Mouse (Mus musculus): Measurements from ENCODE around the gene Lhfp. TPM values are rescaled to one million over a fixed set of nuclear protein-coding genes. Genes with fewer than 3 reads are reported as not detected.

The Lhfp gene
- polyA plus RNA-seq, 1 experiment: 33.0 TPM

DNA sequence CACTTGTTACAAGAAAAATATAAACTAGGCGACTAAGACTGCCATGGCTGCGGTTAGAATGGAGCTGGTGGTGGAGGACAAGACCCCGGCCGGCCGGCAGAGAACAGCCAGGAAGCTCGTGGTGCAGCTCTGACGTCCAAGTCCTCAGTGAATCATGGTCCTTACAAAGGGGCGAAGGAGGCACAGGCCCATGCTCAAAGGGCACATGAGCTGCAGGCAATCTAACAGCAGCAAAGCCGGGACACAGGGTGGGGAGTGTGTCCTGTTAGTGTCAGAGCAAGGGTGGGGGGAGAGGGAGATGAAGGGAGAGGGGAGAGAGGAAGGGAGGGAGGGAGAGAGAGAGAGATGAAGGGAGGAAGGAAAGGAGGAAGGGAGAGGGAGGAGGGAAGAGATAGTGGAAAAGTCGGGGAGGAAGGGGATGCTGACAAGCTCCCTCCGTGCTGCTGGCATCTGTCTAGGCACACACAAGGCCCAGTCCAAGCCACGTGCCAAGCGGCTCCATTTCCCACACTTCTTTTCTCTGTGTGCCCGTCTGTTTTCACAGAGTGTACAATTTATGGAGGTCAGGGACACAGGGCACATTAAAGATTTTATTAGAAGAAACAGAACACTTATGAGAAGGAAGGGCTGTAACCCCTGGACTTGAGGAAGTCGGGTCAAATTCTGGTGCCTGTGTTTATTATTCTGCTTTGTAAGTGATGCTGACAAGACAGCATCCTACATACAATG, 42.1 kb upstream of the Lhfp start:
- H3ac ChIP-seq (ENCODE audit: control insufficient read depth, insufficient read length, low read depth): no peak overlapping the region
- H3K27me3 ChIP-seq (ENCODE audit: control insufficient read depth, insufficient read depth, insufficient read length): no peaks in the 10 kb centered on the region
- TF ChIP-seq USF1 (IDR thresholded peaks at IDR 0.05; ENCODE audit: low read depth): no peak
- no peaks in the 10 kb centered on the region for H3K79me3 ChIP-seq (ENCODE audit: low read depth)
- H3K4me3 ChIP-seq (ENCODE audit: insufficient read depth, poor library complexity, severe bottlenecking): no peak overlapping the region
- H3K79me2 ChIP-seq (ENCODE audit: control insufficient read depth, insufficient read depth): no peaks in the 10 kb centered on the region
- H3K36me3 ChIP-seq (ENCODE audit: control insufficient read depth, insufficient read depth): peaks cover 26% of the 10 kb centered on the region

GRCm38 (mm10) chr3:52999996-53000395, 41.3 kb upstream of the Lhfp start:
- H3K27me3 ChIP-seq (ENCODE audit: control insufficient read depth, insufficient read depth, insufficient read length): no peaks in the 10 kb centered on the region
- TF ChIP-seq MAX (IDR thresholded peaks at IDR 0.05) (no peak), MYOG (IDR thresholded peaks at IDR 0.05; ENCODE audit: control insufficient read depth, extremely low read depth, insufficient read length) (no peak), MYOD1 (IDR thresholded peaks at IDR 0.05; ENCODE audit: control insufficient read depth, insufficient read length, low read depth) (no peak), CEBPB (IDR thresholded peaks at IDR 0.05; ENCODE audit: low read depth) (no peak), FOSL1 (IDR thresholded peaks at IDR 0.05; ENCODE audit: insufficient read depth, low read length, poor library complexity, severe bottlenecking) (no peak), USF1 (IDR thresholded peaks at IDR 0.05; ENCODE audit: low read depth) (no peak), CTCF (IDR thresholded peaks at IDR 0.05; ENCODE audit: control insufficient read depth, insufficient read depth, insufficient read length) (no peak)
- no peaks in the 10 kb centered on the region for H3K79me2 ChIP-seq (ENCODE audit: control insufficient read depth, insufficient read depth)
- peaks cover 22% of the 10 kb centered on the region for H3K36me3 ChIP-seq (ENCODE audit: control insufficient read depth, insufficient read depth)
- H3K4me3 ChIP-seq (ENCODE audit: insufficient read depth, poor library complexity, severe bottlenecking): no peak overlapping the region
- H3K79me3 ChIP-seq (ENCODE audit: low read depth): no peaks in the 10 kb centered on the region
- no peak overlapping the region for H3ac ChIP-seq (ENCODE audit: control insufficient read depth, insufficient read length, low read depth)

GRCm38 (mm10) chr3:53002076-53002475, 39.3 kb upstream of the Lhfp start:
- H3K79me2 ChIP-seq (ENCODE audit: control insufficient read depth, insufficient read depth): no peaks in the 10 kb centered on the region
- TF ChIP-seq FOSL1 (IDR thresholded peaks at IDR 0.05; ENCODE audit: insufficient read depth, low read length, poor library complexity, severe bottlenecking) (no peak), CEBPB (IDR thresholded peaks at IDR 0.05; ENCODE audit: low read depth) (no peak), MYOD1 (IDR thresholded peaks at IDR 0.05; ENCODE audit: control insufficient read depth, insufficient read length, low read depth) (no peak), CTCF (IDR thresholded peaks at IDR 0.05; ENCODE audit: control insufficient read depth, insufficient read depth, insufficient read length) (no peak), USF1 (IDR thresholded peaks at IDR 0.05; ENCODE audit: low read depth) (no peak), MAX (IDR thresholded peaks at IDR 0.05) (no peak), MYOG (IDR thresholded peaks at IDR 0.05; ENCODE audit: control insufficient read depth, extremely low read depth, insufficient read length) (no peak)
- no peak overlapping the region for H3K4me3 ChIP-seq (ENCODE audit: insufficient read depth, poor library complexity, severe bottlenecking)
- H3K79me3 ChIP-seq (ENCODE audit: low read depth): no peaks in the 10 kb centered on the region
- no peak overlapping the region for H3ac ChIP-seq (ENCODE audit: control insufficient read depth, insufficient read length, low read depth)
- H3K36me3 ChIP-seq (ENCODE audit: control insufficient read depth, insufficient read depth): peaks cover 10% of the 10 kb centered on the region
- no peaks in the 10 kb centered on the region for H3K27me3 ChIP-seq (ENCODE audit: control insufficient read depth, insufficient read depth, insufficient read length)

DNA sequence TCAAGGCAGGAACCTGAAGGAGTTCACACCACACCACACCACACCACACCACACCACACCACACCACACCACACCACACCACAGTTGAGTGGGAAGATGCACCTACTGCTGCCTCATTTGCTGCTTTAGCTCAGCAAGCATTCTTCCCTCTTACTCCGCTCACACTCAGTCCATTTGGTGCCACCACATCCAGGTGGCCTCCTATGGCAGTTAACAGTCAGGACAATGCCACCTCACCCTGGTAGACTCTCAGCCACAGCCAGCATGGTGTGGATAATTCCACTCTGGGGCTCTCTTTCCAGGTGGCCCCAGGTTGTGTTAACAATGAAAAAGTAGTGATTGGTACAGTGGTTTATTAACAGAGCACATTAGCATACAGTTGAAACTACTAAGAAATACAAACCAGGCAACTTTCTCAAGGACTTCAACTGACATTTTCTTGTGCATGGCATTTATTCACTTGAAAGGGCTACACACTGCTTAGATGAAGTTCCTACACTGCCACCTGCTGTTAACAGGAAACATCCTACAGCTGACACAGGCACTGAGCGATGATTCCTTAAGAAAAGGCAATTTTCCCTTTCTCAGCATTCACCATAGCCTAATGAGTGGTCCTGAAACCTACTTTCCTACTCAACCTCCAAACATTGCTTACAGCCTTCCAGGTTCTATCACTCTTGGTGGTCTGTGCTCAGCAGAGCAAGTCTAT, 36.8 kb upstream of the Lhfp start:
- Histone ChIP-seq H3K27me3 (ENCODE audit: control insufficient read depth, insufficient read depth, insufficient read length) (no peaks in the 10 kb centered on the region), H3K79me3 (ENCODE audit: low read depth) (no peaks in the 10 kb centered on the region), H3K4me3 (ENCODE audit: insufficient read depth, poor library complexity, severe bottlenecking) (no peak overlapping the region), H3ac (ENCODE audit: control insufficient read depth, insufficient read length, low read depth) (no peak overlapping the region), H3K36me3 (ENCODE audit: control insufficient read depth, insufficient read depth) (peaks cover 20% of the 10 kb centered on the region), H3K79me2 (ENCODE audit: control insufficient read depth, insufficient read depth) (no peaks in the 10 kb centered on the region)
- TF ChIP-seq MAX (IDR thresholded peaks at IDR 0.05) (no peak), CEBPB (IDR thresholded peaks at IDR 0.05; ENCODE audit: low read depth) (no peak), CTCF (IDR thresholded peaks at IDR 0.05; ENCODE audit: control insufficient read depth, insufficient read depth, insufficient read length) (peak; percentile 7), USF1 (IDR thresholded peaks at IDR 0.05; ENCODE audit: low read depth) (no peak)

GRCm38 (mm10) chr3:53007411-53007810, 33.9 kb upstream of the Lhfp start:
- H3K79me3 ChIP-seq (ENCODE audit: low read depth): no peaks in the 10 kb centered on the region
- no peak overlapping the region for H3K4me3 ChIP-seq (ENCODE audit: insufficient read depth, poor library complexity, severe bottlenecking)
- H3K79me2 ChIP-seq (ENCODE audit: control insufficient read depth, insufficient read depth): no peaks in the 10 kb centered on the region
- no peak overlapping the region for H3ac ChIP-seq (ENCODE audit: control insufficient read depth, insufficient read length, low read depth)
- no peaks in the 10 kb centered on the region for H3K27me3 ChIP-seq (ENCODE audit: control insufficient read depth, insufficient read depth, insufficient read length)
- H3K36me3 ChIP-seq (ENCODE audit: control insufficient read depth, insufficient read depth): peaks cover 29% of the 10 kb centered on the region
- TF ChIP-seq MYOD1 (IDR thresholded peaks at IDR 0.05; ENCODE audit: control insufficient read depth, insufficient read length, low read depth) (no peak), MAX (IDR thresholded peaks at IDR 0.05) (no peak), MYOG (IDR thresholded peaks at IDR 0.05; ENCODE audit: control insufficient read depth, extremely low read depth, insufficient read length) (no peak), FOSL1 (IDR thresholded peaks at IDR 0.05; ENCODE audit: insufficient read depth, low read length, poor library complexity, severe bottlenecking) (no peak), CTCF (IDR thresholded peaks at IDR 0.05; ENCODE audit: control insufficient read depth, insufficient read depth, insufficient read length) (no peak), USF1 (IDR thresholded peaks at IDR 0.05; ENCODE audit: low read depth) (no peak), CEBPB (IDR thresholded peaks at IDR 0.05; ENCODE audit: low read depth) (no peak)

Measured in C2C12 (cell line).